Mouse (Mus musculus): ENCODE results near the gene Phactr3. TPM values are rescaled to one million over a fixed set of nuclear protein-coding genes. Genes with fewer than 3 reads are reported as not detected.
"Not testable (repeated sequence)": the region's sequence is repeated elsewhere in the genome, so short reads cannot be mapped to it uniquely, and the experiment has no call there.

Phactr3 gene
- total RNA-seq, 4 experiments from 2014 or later: 133 to 145 (median 140) TPM

DNA sequence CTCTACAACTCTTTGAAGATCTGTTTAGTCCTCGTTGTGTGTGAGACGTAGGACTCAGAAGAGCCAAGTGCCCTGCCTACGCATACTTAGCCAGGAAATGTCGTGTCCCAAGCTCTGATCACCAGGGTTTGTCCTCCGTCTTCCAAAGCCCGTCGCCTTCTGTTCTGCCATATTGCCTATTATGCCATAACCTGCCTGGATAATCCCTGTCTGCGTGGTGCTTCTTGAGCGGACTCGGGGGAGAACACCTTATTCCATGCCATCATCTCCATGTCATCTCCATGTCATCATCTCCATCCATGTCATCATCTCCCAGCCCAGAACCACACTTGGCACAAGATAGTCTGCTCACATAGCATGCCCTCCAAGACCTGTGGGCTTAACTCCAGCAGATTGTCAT is 207.3 kb downstream of the Phactr3 start:
- DNase-seq (ENCODE audit: low spot score in 2 of 2): no peak

DNA sequence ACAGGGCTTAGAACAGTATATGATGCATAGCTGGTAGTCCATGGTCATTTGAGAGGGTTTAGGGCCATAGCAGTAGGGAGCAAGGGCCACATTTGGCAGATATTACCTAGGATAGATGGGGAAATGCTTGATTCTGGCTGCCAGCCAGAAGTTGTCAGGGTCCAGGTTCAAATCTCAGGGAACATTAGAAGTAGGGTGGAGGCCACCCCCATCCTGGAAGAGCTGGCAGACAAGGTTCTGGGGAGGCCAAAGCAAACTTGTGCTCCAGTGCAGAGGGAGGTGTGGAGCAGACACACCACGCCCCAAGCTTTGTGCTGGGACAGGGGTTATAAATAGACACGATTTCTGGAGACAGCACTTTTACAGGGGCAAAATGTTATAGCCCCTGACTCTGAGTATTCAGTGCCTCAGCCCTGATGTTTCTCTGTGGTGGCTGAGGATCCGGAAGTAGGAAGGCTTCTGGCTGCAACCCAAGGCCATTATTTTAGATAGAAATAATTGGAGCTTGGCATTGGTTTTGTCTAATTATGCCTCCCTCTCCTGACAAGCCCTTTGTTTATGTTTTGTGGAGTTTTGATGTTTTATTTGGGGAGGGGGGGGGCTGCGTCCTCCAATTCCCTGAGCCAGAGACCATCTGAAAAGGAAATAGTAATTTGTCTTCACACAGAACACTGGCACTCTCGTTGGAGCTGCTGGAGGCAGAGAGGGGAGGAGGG is 208.1 kb downstream of the Phactr3 start:
- DNase-seq (ENCODE audit: low spot score in 2 of 2): no peak

DNA sequence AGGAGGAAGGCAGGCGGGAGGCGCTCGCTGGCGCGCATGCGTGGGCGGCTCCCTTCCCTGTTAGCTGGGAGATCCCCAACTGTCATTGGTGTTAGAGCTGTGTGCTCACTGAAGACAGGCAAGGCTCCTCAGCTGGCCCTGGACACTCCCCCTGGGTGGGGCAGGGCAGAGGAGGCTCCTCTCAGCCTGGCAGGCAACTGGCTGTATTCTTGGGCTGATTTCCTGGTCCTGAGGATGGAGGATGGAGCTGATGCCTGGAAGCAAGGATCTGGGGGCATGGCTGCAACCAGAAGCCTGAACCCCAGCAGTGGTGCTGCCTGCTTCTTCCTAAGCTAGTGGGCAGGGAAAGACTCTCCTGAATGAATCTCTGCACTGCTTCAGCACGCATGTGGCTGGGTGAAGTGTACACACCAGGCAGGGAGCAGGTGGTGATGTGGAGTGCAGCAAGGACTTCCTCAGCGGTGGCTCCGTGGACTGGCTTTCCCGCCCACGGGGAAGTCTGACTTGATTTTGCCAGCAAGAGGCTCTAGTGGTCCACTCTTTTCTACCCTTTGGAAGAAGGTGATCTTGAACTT is 208.8 kb downstream of the Phactr3 start:
- DNase-seq (ENCODE audit: low spot score in 2 of 2): peak; percentile 62 to 85

DNA sequence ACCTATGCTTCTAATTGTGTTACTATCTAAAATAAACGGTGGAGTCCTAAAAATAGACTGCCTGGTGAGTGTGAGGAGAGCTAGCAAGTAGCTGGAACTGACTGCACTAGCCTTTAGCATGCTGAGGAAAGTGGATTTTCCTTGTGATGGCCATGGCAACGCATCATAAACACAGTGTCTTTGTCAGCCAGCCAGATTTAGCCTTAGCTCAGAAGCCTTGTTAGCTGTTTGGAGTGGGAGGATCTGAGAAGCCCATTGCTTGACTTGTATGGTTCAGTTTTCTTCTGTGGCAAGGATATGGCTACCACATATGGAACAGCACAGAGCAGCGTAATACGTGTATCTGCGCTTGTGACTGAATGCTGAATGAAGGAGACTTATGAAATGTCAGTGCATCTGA is 210.8 kb downstream of the Phactr3 start:
- peak in 1 of 2 experiments; percentile 66 for DNase-seq (ENCODE audit: low spot score in 2 of 2)

DNA sequence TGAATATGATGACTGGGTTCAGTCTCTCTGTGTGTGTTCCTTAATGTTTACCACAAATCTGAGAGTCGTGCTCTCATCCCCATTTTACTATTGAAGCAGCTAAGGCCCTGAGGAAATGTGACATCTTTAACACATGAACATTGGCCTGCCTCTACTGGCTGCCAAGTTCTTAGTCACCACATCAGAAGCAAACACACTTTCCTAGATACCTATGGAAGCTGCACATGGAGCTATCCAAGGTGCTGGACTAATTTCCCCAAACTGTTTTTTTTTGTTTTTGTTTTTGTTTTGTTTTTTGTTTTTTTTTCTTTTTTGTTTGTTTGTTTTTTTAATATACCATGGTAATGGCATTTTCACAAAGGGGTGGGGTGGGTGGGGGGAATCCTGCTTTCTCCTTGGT is 211.2 kb downstream of the Phactr3 start:
- DNase-seq (ENCODE audit: low spot score in 2 of 2): no peak

DNA sequence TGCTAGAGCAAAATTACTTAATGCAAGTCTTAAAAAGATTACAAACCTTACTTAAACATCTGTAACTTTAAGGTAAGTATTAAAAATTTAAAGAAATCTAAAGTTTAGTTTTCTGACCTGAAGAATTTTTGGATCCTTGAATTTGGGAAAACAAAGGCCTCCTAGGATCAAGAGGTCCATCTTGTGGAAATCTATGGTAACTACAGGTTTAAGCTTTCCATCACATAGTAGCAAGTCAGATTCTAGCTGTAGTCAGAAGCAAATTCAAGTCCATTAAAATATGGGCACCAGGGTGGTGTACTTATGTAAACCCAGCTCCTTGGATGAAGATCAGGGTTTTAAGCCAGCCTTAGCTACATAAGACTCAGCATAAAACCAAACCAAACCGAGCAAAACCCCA is 219.1 kb downstream of the Phactr3 start:
- DNase-seq (ENCODE audit: low spot score in 2 of 2): no peak

DNA sequence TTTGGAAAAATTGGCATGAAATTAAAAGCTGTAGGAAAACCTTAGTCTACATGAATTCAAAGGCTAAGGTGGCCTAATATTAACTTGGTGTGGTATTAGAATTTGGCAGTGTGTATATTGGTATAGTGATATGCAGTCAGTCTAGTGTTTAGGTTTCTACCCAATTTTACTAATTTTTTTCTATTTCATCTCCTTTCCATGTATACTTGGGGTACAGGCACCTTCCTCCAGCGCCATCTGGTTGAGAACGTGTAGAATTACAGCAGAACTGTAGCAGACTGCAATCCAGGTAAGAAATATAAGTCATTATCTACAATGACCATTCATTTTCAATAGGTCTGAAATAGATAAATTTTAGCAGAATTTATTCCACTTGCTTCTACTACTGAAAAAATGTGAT is 220.3 kb downstream of the Phactr3 start:
- DNase-seq (ENCODE audit: low spot score in 2 of 2): no peak

DNA sequence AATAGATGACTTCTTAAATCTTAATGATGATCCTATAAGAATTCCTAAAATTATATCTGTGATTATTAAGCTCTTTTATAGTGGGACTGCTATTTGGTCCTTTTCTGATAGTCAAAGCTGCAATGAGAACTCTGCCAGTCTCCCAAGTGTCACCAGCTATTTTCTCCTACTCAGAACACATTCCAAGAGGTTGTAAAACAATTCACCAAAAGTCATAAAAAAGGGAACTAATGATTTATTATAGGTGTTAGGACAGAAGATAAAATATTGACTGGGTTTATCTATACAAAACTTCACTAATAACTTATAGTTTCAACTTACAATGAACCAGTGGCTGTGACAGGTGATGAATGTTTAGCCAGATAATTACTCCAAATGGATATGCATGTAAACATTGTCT is 223.3 kb downstream of the Phactr3 start:
- DNase-seq (ENCODE audit: low spot score in 2 of 2): not testable (repeated sequence)

DNA sequence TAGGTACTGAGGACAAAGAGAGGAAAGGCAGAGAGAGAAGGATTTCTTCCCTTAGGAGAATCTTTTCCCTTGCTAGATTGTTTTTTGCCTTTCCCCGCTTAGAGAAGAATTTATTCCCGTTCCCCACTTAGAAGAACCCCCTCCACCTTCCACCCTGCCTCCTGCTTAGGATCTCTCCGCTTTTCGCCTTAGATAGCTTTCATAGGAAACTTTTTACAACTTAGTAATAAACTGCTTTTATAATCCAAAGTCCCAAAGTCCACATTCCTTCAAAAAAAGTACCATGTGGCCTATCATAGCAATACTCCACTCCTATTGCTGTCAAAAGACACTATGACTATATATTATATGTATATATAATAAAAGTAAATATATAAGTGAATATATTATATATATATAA is 223.8 kb downstream of the Phactr3 start:
- DNase-seq (ENCODE audit: low spot score in 2 of 2): no peak

Other genes with a start within 250 kb of the Phactr3 start
- 1 to 10 TPM; 5.2 to 8.9 (median 7.8) TPM for gene Gm14327, start 221.9 kb upstream of the Phactr3 start, total RNA-seq (2022)
- 1 to 10 TPM in 3 of 4 experiments, under 1 TPM in 1; 0.98 to 1.9 (median 1.7) TPM for gene Zfp972, start 193.4 kb upstream of the Phactr3 start, total RNA-seq (2022)
- 10 to 100 TPM; 42.3 to 69.7 (median 64.9) TPM for gene Gm14326, start 161.7 kb upstream of the Phactr3 start, total RNA-seq (2022)
- 10 to 100 TPM; 23.9 to 32.2 (median 29.6) TPM for gene Zfp971, start 95.7 kb upstream of the Phactr3 start, total RNA-seq (2022)
- gene Zfp931, start 40.5 kb upstream of the Phactr3 start, total RNA-seq (2022): 10 to 100 TPM; 24.2 to 26.1 (median 24.7) TPM